28 mouse cellular contexts compared by ENCODE assay signal in genomic region chr2:145697160-145697559, GRCm38 (mm10).
"Had no signal": no experiment of that assay in that cellular context is flagged by ENCODE, and none has a peak within 500 bp of the region (broad histone marks: within the 10 kb centered on the region; RNA-seq: fewer than 3 reads in every experiment).

No protein-coding gene starts in this region.

- H3K27ac ChIP-seq: embryonic facial prominence, embryonic 10.5 days; embryonic facial prominence, embryonic 12.5 days; embryonic facial prominence, embryonic 13.5 days; embryonic facial prominence, embryonic 15.5 days; forebrain, embryonic 10.5 days; forebrain, embryonic 12.5 days; forebrain, embryonic 13.5 days; forebrain, embryonic 15.5 days; gastrocnemius, adult 2 months; heart, adult 2 months had no signal

- H3K4me3 ChIP-seq: embryonic facial prominence, embryonic 10.5 days; embryonic facial prominence, embryonic 12.5 days; embryonic facial prominence, embryonic 13.5 days; embryonic facial prominence, embryonic 15.5 days; erythroblast, embryonic 14.5 days; forebrain, embryonic 10.5 days; forebrain, embryonic 12.5 days; forebrain, embryonic 13.5 days; forebrain, embryonic 15.5 days; gastrocnemius, adult 2 months; heart, adult 2 months had no signal

- DNase-seq: cerebellum, adult 18-20 months; cerebellum, adult 2 months; cerebellum, adult 8-10 months; cerebellum, adult 9-10 months; cerebellum, adult 9-11 months; cerebellum, postnatal 10 days; cerebellum, postnatal 14 days; cerebellum, postnatal 25 days; cerebellum, postnatal 36 days; embryo, embryonic 11 days; gastrocnemius, adult 2 months; gastrocnemius, postnatal 10 days; gastrocnemius, postnatal 14 days; gastrocnemius, postnatal 25 days; gastrocnemius, postnatal 36 days; heart, adult 18-20 months; heart, adult 2 months had no signal

- H3K9me3 ChIP-seq: embryonic facial prominence, embryonic 10.5 days; embryonic facial prominence, embryonic 12.5 days; embryonic facial prominence, embryonic 13.5 days; embryonic facial prominence, embryonic 15.5 days; forebrain, embryonic 10.5 days; forebrain, embryonic 12.5 days; forebrain, embryonic 13.5 days; forebrain, embryonic 15.5 days had no signal

- H3K36me3 ChIP-seq: embryonic facial prominence, embryonic 10.5 days; embryonic facial prominence, embryonic 12.5 days; embryonic facial prominence, embryonic 13.5 days; embryonic facial prominence, embryonic 15.5 days; forebrain, embryonic 10.5 days; forebrain, embryonic 12.5 days; forebrain, embryonic 15.5 days had no signal

- H3K9ac ChIP-seq: embryonic facial prominence, embryonic 12.5 days; embryonic facial prominence, embryonic 13.5 days; embryonic facial prominence, embryonic 15.5 days; forebrain, embryonic 12.5 days; forebrain, embryonic 13.5 days; forebrain, embryonic 15.5 days had no signal

- H3K4me1 ChIP-seq: embryonic facial prominence, embryonic 12.5 days; forebrain, embryonic 12.5 days; forebrain, embryonic 13.5 days; forebrain, embryonic 15.5 days had no signal

- ATAC-seq: forebrain, embryonic 13.5 days; forebrain, embryonic 14.5 days; forebrain, embryonic 15.5 days; forebrain, embryonic 16.5 days had no signal

- H3K4me2 ChIP-seq: embryonic facial prominence, embryonic 12.5 days; embryonic facial prominence, embryonic 13.5 days; embryonic facial prominence, embryonic 15.5 days; forebrain, embryonic 12.5 days; forebrain, embryonic 13.5 days; forebrain, embryonic 15.5 days had no signal

- H3K27me3 ChIP-seq: embryonic facial prominence, embryonic 12.5 days; embryonic facial prominence, embryonic 13.5 days; embryonic facial prominence, embryonic 15.5 days; forebrain, embryonic 12.5 days; forebrain, embryonic 13.5 days; forebrain, embryonic 15.5 days had no signal
